Mouse (Mus musculus) liver (tissue): ENCODE measurements around the gene Socs7.
A peak's percentile ranks its signal among the peaks of the same experiment; 100 is the strongest.

Source experiments
- DNase-seq: peaks from one replicate; pipeline ENCODE4 v3.0.0-alpha.2; 2020; ENCODE audit warnings: mixed read lengths

Socs7 gene

DNA sequence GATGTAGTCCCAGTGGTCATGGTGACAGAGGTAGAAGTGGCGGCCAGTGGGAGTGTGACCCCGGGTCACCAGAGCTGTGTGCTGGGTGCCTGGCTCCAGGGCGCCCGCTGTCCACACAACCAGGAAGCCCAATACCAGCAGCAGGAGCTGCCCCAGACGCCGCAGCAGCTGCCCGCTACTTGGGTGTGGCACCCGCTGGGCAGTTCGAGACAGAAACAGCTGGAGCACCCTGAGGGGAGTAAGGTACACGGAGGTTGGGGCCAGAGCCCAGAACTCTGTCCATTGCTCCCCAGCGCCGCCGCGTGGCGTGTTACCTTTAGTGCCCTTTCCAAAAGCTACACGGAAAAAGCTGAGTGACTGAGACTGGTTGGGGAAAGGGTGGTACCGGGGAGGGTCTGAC lies 18.7 kb upstream of the Socs7 start:
- peak; percentile 53 for DNase-seq

DNA sequence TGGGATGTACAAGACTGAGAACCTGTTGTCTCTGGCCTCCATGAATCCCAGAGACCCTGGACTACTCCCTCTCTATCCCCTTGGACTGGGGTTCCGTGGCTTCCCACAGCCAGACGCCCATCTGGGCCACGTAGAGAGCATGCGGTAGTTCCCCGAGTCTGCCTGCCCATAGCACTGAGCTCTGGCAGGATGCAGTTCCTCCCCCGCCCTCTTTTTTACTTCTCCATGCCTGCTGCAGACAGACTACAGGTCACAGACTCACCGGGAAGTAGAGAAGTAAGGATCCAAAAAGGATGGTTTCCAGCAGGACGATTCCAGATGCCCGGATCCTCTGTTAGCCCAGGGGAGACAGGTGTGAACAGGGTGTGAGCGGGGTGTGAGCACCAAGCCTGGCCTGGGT lies 16.9 kb upstream of the Socs7 start:
- DNase-seq = no peak

DNA sequence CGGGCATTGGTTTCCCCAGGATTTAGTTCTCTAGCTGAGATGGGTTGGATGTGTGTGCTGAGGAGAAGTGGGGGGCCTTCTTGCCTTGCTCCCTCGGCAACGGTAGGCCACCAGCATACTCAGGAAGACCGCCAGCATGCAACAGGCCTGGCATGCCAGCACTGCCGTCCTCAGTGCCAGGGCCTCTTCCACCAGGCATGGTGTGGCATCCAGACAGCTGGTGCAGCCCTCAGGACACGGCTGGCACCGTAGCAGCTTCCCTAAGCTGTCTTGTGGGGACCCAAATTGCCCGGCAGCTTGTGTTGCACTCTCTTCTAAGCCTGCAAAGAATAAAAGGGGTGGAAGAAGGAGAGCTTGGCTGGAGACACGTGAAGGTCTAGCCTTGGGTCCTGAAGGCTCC lies 16.0 kb upstream of the Socs7 start:
- no peak for DNase-seq

DNA sequence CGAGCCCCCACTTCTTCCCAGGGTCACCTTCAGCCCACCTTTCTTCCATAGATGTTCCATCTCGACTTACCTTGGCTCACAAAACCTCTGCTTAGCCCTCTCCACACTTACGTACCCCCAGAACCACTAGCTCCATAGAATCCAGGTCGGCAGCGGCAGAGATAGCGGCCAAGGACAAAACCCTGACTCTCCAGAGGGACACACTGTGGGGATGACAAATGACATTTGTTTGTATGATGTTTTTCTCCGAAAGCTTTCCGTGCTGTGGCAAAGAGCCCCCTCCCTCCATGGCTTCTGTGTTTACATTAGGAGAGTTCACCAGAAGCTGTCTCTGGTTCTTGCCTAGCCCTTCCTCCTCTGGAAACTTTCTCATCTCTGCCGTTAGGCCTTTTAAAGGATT lies 15.1 kb upstream of the Socs7 start:
- DNase-seq = no peak

DNA sequence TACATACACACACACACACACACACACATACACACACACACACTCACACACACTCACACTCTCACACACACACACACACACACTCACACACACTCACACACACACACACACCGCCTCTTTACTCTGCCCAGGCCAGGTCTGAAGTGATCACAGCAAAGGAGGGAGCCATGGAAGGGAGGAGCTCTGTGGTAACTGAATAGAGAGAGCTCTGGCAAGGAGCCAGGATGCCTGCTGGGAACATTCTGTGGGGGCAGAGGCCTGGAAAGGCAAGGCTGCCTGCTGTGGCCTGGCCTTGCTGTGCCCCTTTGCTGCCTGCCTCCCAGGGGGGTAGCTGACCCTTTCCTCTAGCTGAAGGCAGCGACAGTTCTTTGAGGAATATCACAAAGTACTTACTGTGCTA lies 12.3 kb upstream of the Socs7 start:
- DNase-seq = peak; percentile 59

DNA sequence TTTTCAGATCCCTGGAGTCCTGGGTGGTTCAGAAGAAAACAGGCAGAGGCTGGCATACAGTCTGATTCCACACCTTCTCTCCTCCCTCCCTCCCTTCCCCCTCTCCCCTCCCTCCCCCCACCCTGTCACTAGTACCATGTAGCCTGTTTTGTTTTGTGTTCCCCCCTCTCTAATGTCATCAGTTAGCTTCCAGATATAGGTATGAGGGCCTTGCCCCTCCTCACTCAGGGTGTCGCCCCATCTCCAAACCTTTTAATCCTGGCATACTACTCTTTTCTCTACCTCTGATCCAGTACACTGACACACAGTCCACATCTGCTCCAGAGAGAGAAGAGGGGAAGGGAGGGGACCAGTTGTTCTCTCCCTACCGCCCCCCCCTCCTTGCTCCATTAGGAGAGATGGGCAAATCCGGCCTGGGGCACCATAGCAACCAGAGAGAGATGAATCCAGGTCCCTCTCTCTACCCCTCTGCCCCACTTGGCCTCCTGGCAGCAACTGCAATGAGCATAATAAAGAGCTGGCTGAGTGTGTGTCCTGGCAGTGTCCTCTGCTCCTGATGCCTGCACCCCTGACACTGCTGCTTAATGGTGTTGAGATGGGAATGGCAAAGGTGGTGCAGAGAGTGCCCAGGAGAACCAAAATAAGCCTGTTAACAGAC lies 10.2 kb upstream of the Socs7 start, which contains the start of gene Gpr179:
TSS of gene Gpr179 (minus strand) at position 51 of the 658 bp plus-strand sequence.
- DNase-seq = no peak

DNA sequence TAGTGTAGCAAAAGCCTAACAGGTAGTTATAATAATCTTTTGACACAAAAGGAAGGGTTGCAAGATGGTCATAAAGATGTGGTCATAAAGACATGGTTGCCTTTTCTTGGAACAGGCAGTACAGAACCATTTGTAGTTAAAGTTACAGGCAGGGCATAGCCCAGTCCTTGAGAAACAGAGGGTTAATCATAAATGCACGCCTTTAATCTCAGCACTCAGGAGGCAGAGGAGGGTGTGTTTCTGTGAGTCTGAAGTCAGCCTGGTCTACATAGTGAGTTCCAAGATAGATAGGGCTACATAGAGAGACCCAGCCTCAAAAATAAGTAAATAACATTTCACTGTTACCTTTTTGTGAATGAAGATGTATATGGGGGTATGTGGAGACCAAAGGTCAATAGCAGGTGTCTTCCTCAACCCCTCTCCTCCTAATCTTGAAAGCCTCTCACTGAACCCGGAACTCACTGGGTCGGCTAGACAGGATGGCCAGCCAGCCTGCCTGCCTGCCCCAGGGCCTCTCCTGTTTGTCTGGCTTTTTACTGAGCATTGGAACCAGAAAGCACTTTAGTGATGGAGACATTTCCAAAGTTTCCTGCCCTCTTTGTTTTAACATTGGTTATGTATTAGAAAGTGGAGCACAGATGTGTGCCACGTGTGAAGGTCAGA lies 9.3 kb upstream of the Socs7 start:
- DNase-seq = no peak

DNA sequence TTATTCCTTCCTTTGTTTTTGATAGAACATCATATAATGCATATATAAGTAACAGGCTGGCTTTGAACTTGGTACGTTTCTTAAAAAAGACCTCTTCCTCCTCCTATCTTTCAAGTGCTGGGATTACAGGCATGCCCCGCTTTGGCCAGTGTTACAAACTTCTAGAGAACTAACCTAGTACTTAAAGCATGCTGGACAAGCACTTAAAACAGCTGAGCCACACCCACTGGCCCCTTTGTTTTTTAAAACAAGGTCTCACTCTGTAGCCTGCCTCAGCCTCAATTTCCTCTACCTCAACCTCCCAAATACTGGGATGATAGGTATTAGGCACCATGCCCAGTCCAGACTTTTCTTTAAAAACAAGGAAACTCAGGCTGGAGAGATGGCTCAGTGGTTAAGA lies 7.7 kb upstream of the Socs7 start:
- no peak for DNase-seq

DNA sequence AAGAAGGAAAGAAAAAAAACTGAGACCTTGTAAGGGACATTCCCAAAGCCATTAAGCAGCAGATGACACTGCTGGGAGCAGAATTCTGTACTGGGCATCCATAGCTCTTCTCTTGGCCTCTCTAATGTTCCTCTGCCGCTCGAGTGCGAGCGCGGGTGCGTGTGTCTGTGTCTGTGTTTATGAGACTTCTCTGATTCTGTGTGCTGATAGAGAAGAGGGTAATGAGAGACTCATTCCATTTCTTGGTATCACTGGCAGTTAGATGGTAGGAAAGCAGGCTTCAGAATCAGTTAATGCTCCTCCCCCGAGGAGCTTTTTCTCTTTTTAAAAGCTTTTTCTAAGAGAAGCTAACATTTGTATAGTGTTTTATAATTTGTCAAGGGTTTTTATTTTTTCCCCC lies 7.1 kb upstream of the Socs7 start:
- no peak for DNase-seq

DNA sequence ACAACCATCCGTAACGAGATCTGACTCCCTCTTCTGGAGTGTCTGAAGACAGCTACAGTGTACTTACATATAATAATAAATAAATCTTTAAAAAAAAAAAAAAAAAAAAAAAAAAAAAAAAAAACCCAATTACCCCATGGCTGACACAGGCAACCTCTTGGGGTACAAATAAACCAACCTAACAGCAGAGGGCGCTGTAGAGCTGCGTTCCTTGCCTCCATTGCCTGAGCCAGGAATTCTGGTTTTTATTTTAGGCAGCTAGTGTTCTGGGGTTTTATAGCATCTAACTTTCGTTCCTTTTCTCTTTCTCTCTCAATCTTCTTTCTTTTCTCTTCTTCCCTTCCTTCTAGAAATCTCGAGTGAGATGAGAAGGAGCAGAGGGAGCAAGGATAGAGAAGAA lies 4.7 kb upstream of the Socs7 start:
- DNase-seq = peak; percentile 78

DNA sequence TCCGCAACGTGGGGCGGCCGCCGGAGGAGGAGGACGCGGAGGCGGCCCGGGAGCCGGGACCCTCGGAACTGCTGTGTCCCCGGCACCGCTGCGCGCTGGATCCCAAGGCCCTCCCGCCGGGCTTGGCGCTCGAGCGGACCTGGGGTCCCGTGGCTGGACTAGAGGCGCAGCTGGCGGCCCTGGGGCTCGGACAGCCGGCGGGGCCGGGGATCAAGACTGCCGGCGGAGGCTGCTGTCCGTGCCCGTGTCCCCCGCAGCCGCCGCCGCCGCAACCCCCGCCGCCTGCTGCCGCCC lies 245 bp downstream of the Socs7 start:
- DNase-seq = peak; percentile 44

DNA sequence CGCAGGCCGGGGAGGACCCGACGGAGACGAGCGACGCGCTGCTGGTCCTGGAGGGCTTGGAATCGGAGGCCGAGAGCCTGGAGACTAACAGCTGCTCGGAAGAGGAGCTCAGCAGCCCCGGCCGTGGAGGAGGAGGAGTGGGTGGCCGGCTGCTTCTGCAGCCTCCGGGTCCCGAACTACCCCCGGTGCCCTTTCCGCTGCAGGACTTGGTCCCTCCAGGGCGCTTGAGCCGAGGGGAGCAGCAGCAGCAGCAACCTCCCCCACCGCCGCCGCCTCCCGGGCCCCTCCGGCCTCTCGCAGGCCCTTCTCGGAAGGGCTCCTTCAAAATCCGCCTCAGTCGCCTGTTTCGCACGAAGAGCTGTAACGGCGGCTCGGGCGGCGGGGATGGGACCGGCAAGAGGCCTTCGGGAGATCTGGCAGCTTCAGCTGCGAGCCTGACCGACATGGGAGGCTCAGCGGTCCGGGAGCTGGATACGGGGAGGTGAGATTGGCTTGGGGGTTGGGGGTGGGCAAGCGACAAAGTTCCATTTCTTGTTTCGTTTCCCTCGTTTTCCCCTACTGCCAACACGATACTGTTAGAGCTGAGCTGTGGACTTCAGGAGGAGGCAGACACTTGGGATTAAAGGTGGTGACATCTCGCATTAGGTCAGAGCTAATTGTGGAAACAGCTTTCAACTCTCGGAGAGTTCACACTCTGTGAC lies 742 bp downstream of the Socs7 start:
- DNase-seq = peak; percentile 60

DNA sequence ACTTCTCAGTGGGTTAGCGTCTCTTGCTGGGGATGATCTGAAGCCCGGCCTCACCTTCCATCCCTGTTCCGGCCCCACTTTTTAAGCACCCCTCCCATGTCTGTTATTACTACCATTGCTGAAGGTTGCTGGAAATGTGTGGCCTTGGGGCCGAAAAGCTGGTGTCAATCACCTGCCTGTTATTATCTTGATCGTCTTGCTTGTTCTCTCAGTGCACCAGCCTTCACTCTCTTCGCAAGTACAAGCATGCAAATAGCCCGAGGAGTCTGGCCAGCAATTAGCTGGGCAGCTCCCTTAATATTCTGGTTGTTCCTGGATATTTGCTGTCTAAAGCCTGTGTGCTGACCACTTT lies 1.3 kb downstream of the Socs7 start:
- peak; percentile 22 for DNase-seq

DNA sequence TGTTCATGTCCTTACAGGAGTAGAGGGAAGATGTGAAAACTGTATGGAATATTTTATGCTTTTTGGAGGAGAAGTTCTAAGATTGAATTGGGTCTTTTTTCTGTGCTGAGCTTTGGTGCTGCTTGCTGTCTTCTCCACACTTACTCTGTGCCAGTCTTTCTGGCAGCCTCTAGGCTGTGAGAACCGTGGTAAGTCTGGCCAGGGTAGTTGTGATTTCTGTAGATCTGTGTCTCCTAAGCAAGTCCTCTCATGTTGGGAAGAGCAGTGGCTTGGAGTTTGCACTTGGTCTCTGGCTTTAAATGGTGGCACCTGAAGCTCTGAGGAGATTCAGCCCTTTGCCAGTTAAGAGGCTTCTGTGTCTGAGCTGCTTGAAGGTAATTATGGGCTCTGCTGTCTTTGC lies 3.2 kb downstream of the Socs7 start:
- no peak for DNase-seq

DNA sequence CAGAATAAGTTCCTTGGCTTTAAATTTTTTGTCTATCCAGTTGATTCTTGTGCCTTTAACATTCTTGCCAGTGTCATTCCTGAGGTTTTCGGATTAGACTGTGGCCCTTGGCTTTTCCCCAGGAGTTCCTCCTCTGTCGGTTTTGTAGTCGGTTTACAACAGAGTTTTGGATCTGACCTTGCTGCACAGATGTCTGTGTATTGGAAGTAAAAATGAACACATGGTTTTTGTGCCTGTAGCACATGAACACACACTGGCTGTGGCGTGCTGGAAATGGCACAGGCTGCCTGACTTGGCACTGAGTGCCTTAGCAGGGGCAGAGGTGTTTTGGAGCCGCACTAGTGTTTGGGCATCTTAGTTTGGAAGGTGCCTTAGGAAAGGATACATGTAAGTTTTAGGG lies 6.2 kb downstream of the Socs7 start:
- DNase-seq = no peak

DNA sequence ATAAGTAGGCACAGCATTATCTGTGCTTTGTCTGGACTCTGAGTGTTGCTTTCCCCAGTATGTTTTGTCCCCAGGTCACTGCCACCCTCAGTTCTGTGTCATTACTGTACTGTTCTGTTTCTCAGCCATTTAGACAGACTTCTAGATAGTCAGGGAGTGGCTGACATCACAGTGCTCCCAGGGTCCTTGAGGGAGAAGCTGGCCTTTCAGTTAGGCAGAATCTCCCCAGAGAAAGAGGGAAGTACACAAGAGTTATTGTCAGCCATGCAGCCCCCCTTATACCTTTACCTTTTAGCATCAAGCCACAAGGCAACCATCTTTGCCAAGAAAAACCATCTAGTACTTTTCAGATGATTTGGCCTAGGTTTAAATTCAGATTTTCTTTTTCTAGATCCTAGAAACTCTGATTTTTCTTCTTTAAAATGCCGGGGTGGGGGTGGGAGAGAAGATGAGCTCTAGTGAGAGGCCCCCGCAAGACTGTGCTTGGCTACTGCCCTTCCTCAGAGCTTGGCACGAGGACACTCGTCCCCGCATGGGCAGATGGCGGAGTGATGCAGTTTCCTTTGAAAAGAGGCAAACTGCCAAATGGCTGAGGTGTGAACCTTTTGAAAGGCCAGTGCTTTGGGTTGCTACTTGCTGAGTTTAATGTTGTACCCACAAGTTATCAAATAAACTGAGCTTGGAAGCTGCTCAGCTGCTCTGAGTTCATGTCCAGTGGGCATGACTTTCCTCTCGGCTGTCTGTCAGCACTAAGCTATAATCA lies 8.2 kb downstream of the Socs7 start:
- no peak for DNase-seq

DNA sequence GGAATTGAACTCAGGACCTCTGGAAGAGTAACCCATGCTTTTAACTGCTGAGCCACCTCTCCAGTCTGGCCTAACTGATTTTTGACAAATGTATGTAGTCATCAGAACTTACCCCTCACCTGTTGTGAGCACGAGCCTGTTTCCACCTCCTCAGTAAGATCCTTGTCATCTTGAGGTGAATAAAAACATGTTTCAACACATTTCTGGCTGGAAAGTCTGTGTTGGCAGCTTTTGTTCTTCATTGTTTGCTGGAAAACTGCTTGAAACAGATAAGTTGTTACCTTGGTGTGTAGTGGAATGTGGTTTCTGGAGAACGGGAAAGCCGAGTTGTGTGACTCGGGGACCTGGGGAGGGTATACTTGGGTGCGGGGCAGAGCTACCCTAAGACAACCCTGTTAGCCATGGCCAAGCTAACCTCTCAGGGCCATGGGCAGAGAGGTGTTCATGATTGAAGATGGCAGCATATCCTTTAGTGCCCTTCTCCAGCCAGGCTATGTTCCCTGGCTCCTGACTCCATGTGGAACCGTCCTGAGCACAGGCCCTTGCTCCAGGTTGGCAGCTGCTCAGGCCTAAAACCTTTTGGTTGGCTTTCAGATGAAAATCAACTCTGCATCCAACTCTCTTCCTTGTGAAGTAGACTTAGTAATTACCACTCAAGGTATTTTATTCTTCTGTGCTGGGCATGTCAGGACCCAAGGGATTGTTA lies 10.0 kb downstream of the Socs7 start:
- DNase-seq = no peak

DNA sequence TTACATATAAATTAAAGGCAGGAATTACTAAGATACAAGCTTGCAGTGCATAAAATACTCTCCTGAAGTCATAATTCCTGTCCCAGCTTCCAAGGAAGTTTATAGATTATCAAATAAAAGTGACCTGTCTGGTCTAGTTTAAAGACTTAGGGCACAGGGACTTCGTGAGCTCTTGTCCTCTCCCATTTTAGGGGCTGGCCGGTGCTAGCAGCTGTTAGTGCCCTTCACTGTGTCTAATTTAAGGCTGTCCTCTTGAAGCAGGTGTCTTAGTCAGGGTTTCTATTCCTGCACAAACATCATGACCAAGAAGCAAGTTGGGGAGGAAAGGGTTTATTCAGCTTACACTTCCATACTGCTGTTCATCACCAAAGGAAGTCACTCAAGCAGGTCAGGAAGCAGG lies 11.1 kb downstream of the Socs7 start:
- no peak for DNase-seq

DNA sequence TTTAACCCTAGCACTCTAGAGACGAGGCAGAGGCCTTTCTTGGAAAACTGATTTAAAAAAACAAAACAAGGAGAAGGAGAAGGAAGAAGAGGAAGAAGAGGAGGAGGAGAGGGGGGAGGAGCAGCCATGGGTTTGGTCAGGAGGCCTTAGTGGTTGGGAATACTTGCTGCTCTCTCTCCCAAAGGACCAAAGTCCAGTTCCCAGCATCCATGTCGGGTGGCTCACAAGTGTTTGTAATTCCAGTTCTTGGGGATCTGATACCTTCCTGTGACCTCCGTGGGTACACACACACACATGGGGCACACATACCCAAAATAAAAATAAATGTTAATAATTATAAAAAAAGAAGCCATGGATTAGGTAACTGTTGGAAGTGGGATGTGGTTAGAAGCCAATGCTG lies 17.7 kb downstream of the Socs7 start:
- DNase-seq = no peak

DNA sequence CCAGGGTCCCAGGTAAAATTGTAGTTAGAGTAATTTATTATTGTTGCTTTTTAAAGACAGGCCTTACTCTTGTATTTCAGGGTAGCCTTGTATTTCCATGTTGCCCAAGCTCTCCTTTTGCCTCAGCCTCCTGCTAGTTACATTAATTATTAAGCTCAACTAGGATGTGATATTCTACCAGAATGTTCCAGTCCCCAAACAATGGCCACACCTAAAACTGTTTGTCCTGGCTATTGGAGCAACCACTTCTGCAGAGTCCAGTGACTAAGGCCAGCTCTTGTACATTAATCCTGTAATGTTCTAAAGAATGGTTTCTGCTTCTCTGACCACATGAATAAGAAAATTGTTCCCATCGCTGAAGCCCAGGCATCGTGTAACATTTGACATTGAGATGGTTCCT lies 20.7 kb downstream of the Socs7 start:
- no peak for DNase-seq

DNA sequence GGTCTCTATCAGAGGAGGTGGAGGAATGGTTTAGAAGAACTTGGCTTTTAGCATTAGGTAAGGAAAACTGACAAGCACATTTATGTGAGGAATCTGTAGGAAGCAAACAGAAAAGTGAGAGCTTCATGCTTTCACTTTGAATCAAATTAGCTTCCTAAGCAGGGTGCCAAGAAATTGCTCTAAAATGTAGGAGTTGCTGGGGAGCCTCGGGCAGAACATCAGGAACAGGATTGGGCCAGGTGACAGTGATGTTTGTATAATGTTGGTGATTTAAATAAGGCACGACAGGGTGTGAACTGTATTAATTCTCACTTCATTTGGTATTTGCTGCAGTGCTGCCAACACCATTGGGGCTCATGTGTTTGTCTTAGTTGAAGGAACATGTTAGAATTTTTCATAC lies 21.4 kb downstream of the Socs7 start:
- DNase-seq = no peak

DNA sequence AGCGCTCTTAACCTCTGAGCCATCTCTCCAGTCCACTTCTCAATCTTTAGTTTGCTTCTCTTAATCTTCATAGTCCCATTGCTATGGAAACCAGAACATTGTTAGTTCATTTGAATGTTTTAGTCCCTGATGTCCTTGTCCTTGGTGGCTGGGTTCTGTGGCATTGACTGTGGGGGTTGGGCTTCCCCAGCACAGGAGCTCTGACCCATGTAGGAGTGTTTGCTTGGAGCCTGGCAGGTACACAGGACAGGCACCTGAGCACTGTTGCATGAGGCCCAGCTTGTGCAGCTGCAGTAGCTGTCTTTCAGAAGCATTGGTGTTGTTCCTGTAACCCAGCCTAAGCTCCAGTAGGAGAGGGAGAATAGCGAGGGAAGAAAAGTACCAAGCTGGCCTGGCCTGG lies 25.5 kb downstream of the Socs7 start:
- DNase-seq = no peak

DNA sequence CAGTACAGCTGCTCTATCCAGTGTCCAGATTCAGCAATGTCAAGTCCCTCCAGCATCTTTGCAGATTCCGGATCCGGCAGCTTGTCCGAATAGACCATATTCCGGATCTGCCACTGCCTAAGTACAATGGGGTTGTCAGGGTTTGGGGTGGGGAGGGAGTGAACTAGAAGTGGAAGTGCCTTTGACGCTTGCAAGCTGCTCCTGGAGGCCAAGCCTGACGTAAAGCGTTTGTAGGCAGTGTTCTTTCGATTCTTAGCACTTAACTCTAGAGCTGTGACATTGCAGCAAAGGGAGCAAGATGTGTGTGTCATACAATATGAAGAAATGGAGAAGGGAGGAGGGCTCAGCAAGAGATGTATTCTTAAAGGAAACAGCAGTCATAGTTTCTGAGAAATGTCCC lies 26.8 kb downstream of the Socs7 start:
- no peak for DNase-seq
